Mouse (Mus musculus): ENCODE data around the gene Rlim. TPM values are rescaled to one million over a fixed set of nuclear protein-coding genes. Genes with fewer than 3 reads are reported as not detected.
A peak's percentile ranks its signal among the peaks of the same experiment; 100 is the strongest.

Gene Rlim
- 11.1 and 20.3 TPM in 2 replicates for polyA plus RNA-seq (2011; ENCODE audit: insufficient read depth, insufficient read length, low replicate concordance, missing spikeins)

- H3K4me3 ChIP-seq (replicated peaks; ENCODE audit: control insufficient read depth, low read depth, low read length) = peak within 1 kb of the TSS; percentile 90
- H3K4me1 ChIP-seq (ENCODE audit: control insufficient read depth, insufficient read depth, low read length) = no peaks in the 10 kb centered on the region
- peak within 1 kb of the TSS; percentile 96 for H3K27ac ChIP-seq (ENCODE audit: control insufficient read depth, insufficient read depth, low read depth, low read length, poor library complexity)
- WGBS = 18% methylated on average over 27 of the region's 27 CpGs
- peak; percentile 63; the same call in 1 of the 2 replicates for TF ChIP-seq POLR2A (IDR thresholded peaks at IDR 0.05; ENCODE audit: borderline replicate concordance, control insufficient read depth, low read depth, low read length)
- no peak for TF ChIP-seq CTCF (IDR thresholded peaks at IDR 0.05; ENCODE audit: control insufficient read depth, insufficient read depth, low read length)
These were observed at the start of gene Rlim for GRCm38 (mm10) chrX:103981169-103981689. Gene Rlim (minus strand): TSS chrX:103981284.

- no peaks in the 10 kb centered on the region for H3K4me1 ChIP-seq (ENCODE audit: control insufficient read depth, insufficient read depth, low read length)
- no peak overlapping the region for H3K4me3 ChIP-seq (replicated peaks; ENCODE audit: control insufficient read depth, low read depth, low read length)
- H3K27ac ChIP-seq (ENCODE audit: control insufficient read depth, insufficient read depth, low read depth, low read length, poor library complexity) = no peak overlapping the region
- TF ChIP-seq POLR2A (IDR thresholded peaks at IDR 0.05; ENCODE audit: borderline replicate concordance, control insufficient read depth, low read depth, low read length) (no peak), CTCF (IDR thresholded peaks at IDR 0.05; ENCODE audit: control insufficient read depth, insufficient read depth, low read length) (no peak)
- 80% methylated on average over 1 of the region's 1 CpGs for WGBS
These were observed 36.1 kb upstream of the Rlim start for GRCm38 (mm10) chrX:104017196-104017595.

GRCm38 (mm10) chrX:104015048-104015447 is 34.0 kb upstream of the Rlim start:
- Histone ChIP-seq H3K4me3 (replicated peaks; ENCODE audit: control insufficient read depth, low read depth, low read length) (no peak overlapping the region), H3K27ac (ENCODE audit: control insufficient read depth, insufficient read depth, low read depth, low read length, poor library complexity) (no peak overlapping the region), H3K4me1 (ENCODE audit: control insufficient read depth, insufficient read depth, low read length) (no peaks in the 10 kb centered on the region)
- TF ChIP-seq CTCF (IDR thresholded peaks at IDR 0.05; ENCODE audit: control insufficient read depth, insufficient read depth, low read length) (no peak), POLR2A (IDR thresholded peaks at IDR 0.05; ENCODE audit: borderline replicate concordance, control insufficient read depth, low read depth, low read length) (no peak)
- WGBS = 58% methylated on average over 4 of the region's 4 CpGs

- H3K4me3 ChIP-seq (replicated peaks; ENCODE audit: control insufficient read depth, low read depth, low read length) = no peak overlapping the region
- WGBS = 32% methylated on average over 4 of the region's 4 CpGs
- no peak for TF ChIP-seq POLR2A (IDR thresholded peaks at IDR 0.05; ENCODE audit: borderline replicate concordance, control insufficient read depth, low read depth, low read length)
- no peak for TF ChIP-seq CTCF (IDR thresholded peaks at IDR 0.05; ENCODE audit: control insufficient read depth, insufficient read depth, low read length)
- H3K4me1 ChIP-seq (ENCODE audit: control insufficient read depth, insufficient read depth, low read length) = no peaks in the 10 kb centered on the region
- H3K27ac ChIP-seq (ENCODE audit: control insufficient read depth, insufficient read depth, low read depth, low read length, poor library complexity) = no peak overlapping the region
These were observed 32.3 kb upstream of the Rlim start for GRCm38 (mm10) chrX:104013318-104013811.

- H3K4me1 ChIP-seq (ENCODE audit: control insufficient read depth, insufficient read depth, low read length) = no peaks in the 10 kb centered on the region
- no peak overlapping the region for H3K27ac ChIP-seq (ENCODE audit: control insufficient read depth, insufficient read depth, low read depth, low read length, poor library complexity)
- WGBS = 72% methylated on average over 3 of the region's 3 CpGs
- TF ChIP-seq POLR2A (IDR thresholded peaks at IDR 0.05; ENCODE audit: borderline replicate concordance, control insufficient read depth, low read depth, low read length) = no peak
- no peak for TF ChIP-seq CTCF (IDR thresholded peaks at IDR 0.05; ENCODE audit: control insufficient read depth, insufficient read depth, low read length)
- H3K4me3 ChIP-seq (replicated peaks; ENCODE audit: control insufficient read depth, low read depth, low read length) = no peak overlapping the region
These were observed 13.7 kb upstream of the Rlim start for GRCm38 (mm10) chrX:103994741-103995140.

GRCm38 (mm10) chrX:103993864-103994263 is 12.8 kb upstream of the Rlim start:
- Histone ChIP-seq H3K4me1 (ENCODE audit: control insufficient read depth, insufficient read depth, low read length) (no peaks in the 10 kb centered on the region), H3K4me3 (replicated peaks; ENCODE audit: control insufficient read depth, low read depth, low read length) (no peak overlapping the region), H3K27ac (ENCODE audit: control insufficient read depth, insufficient read depth, low read depth, low read length, poor library complexity) (no peak overlapping the region)
- 71% methylated on average over 6 of the region's 6 CpGs for WGBS
- TF ChIP-seq POLR2A (IDR thresholded peaks at IDR 0.05; ENCODE audit: borderline replicate concordance, control insufficient read depth, low read depth, low read length) (no peak), CTCF (IDR thresholded peaks at IDR 0.05; ENCODE audit: control insufficient read depth, insufficient read depth, low read length) (no peak)

- no peak for TF ChIP-seq POLR2A (IDR thresholded peaks at IDR 0.05; ENCODE audit: borderline replicate concordance, control insufficient read depth, low read depth, low read length)
- TF ChIP-seq CTCF (IDR thresholded peaks at IDR 0.05; ENCODE audit: control insufficient read depth, insufficient read depth, low read length) = peak; percentile 38; the same call in 1 of the 2 replicates
- Histone ChIP-seq H3K4me1 (ENCODE audit: control insufficient read depth, insufficient read depth, low read length) (no peaks in the 10 kb centered on the region), H3K27ac (ENCODE audit: control insufficient read depth, insufficient read depth, low read depth, low read length, poor library complexity) (no peak overlapping the region), H3K4me3 (replicated peaks; ENCODE audit: control insufficient read depth, low read depth, low read length) (no peak overlapping the region)
- 31% methylated on average over 10 of the region's 10 CpGs for WGBS
These were observed 10.6 kb upstream of the Rlim start for GRCm38 (mm10) chrX:103991702-103992101.

- 66% methylated on average over 2 of the region's 2 CpGs for WGBS
- no peak overlapping the region for H3K4me3 ChIP-seq (replicated peaks; ENCODE audit: control insufficient read depth, low read depth, low read length)
- no peak for TF ChIP-seq POLR2A (IDR thresholded peaks at IDR 0.05; ENCODE audit: borderline replicate concordance, control insufficient read depth, low read depth, low read length)
- TF ChIP-seq CTCF (IDR thresholded peaks at IDR 0.05; ENCODE audit: control insufficient read depth, insufficient read depth, low read length) = no peak
These were observed 9.3 kb upstream of the Rlim start for GRCm38 (mm10) chrX:103990392-103990791.

More at GRCm38 (mm10) chrX:103990392-103990791, 9.3 kb upstream of the Rlim start:
- H3K27ac ChIP-seq (ENCODE audit: control insufficient read depth, insufficient read depth, low read depth, low read length, poor library complexity) = no peak overlapping the region
- no peaks in the 10 kb centered on the region for H3K4me1 ChIP-seq (ENCODE audit: control insufficient read depth, insufficient read depth, low read length)
